Mouse (Mus musculus) cortical plate, adult 2 months (tissue): Measurements from ENCODE around the gene Gm9999.

Source experiments
- CTCF ChIP-seq: fragments of 200-500 bp; IDR thresholded peaks from 2 replicates; pipeline ENCODE4 v1.5.1; 2011; ENCODE audit warnings: mild to moderate bottlenecking, control low read depth, low read length; ENCODE audit not compliant: insufficient read depth; ENCODE audit errors: extremely low read depth
- POLR2A ChIP-seq: fragments of 200-500 bp; IDR thresholded peaks from 2 replicates; pipeline ENCODE4 v1.6.1; 2011; ENCODE audit warnings: mild to moderate bottlenecking, low read length, control low read depth; ENCODE audit not compliant: insufficient read depth; ENCODE audit errors: extremely low read depth

DNA sequence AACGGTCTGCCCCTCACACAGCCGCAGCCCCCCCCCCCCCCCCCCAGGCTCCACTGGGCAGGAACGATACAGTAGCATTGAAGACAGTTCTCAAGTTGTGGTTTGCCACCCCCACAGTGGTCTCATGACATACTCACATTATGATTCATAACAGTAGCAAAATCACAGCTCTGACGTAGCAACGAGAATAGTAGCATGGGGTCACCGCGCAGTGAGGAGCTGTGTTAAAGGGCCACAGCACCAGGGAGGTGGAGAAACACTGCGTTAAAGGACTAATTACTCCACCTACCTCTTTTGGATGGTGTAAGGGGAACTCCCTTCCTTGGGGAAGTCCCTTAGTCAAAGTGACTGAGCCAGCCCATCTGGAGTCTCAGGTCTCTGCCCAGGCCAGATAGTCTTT, 39.1 kb downstream of the Gm9999 start:
- TF ChIP-seq CTCF (no peak), POLR2A (no peak)
